Mouse (Mus musculus): ENCODE measurements around the gene Fli1.

Gene Fli1

GRCm38 (mm10) chr9:32467443-32467842 lies 75.2 kb downstream of the Fli1 start:
- no peak for DNase-seq

- no peak for DNase-seq
These were observed 75.8 kb downstream of the Fli1 start for GRCm38 (mm10) chr9:32466861-32467260.

- no peak for DNase-seq
These were observed 86.0 kb downstream of the Fli1 start for GRCm38 (mm10) chr9:32456707-32457106.

GRCm38 (mm10) chr9:32450161-32450560 lies 92.5 kb downstream of the Fli1 start:
- DNase-seq = no peak

GRCm38 (mm10) chr9:32448766-32449165 lies 93.9 kb downstream of the Fli1 start:
- no peak for DNase-seq

- DNase-seq = peak; percentile 14
These were observed 96.9 kb downstream of the Fli1 start for GRCm38 (mm10) chr9:32445789-32446188.

- DNase-seq = no peak
These were observed 98.0 kb downstream of the Fli1 start for GRCm38 (mm10) chr9:32444453-32445201.

GRCm38 (mm10) chr9:32443817-32444216 lies 98.8 kb downstream of the Fli1 start:
- no peak for DNase-seq

GRCm38 (mm10) chr9:32443115-32443514 lies 99.5 kb downstream of the Fli1 start:
- no peak for DNase-seq

GRCm38 (mm10) chr9:32434241-32435213 lies 108.1 kb downstream of the Fli1 start:
- no peak for DNase-seq

GRCm38 (mm10) chr9:32431061-32431460 lies 111.6 kb downstream of the Fli1 start:
- no peak for DNase-seq

GRCm38 (mm10) chr9:32425321-32425720 lies 117.3 kb downstream of the Fli1 start:
- no peak for DNase-seq

- DNase-seq = no peak
These were observed 122.0 kb downstream of the Fli1 start for GRCm38 (mm10) chr9:32420711-32421110.

- DNase-seq = no peak
These were observed 125.1 kb downstream of the Fli1 start for GRCm38 (mm10) chr9:32417466-32418116.

GRCm38 (mm10) chr9:32415952-32416351 lies 126.7 kb downstream of the Fli1 start:
- no peak for DNase-seq

- DNase-seq = no peak
These were observed 127.7 kb downstream of the Fli1 start for GRCm38 (mm10) chr9:32414956-32415355.

GRCm38 (mm10) chr9:32412836-32413580 lies 129.7 kb downstream of the Fli1 start:
- DNase-seq = no peak

- DNase-seq = no peak
These were observed 131.2 kb downstream of the Fli1 start for GRCm38 (mm10) chr9:32411507-32411906.

- DNase-seq = no peak
These were observed 132.0 kb downstream of the Fli1 start for GRCm38 (mm10) chr9:32410671-32411070.

GRCm38 (mm10) chr9:32409060-32409961 lies 133.3 kb downstream of the Fli1 start:
- peak; percentile 61 for DNase-seq

- DNase-seq = no peak
These were observed 134.0 kb downstream of the Fli1 start for GRCm38 (mm10) chr9:32408730-32409059.
